Mouse (Mus musculus): Measurements from ENCODE around the gene Fiz1.

DNA sequence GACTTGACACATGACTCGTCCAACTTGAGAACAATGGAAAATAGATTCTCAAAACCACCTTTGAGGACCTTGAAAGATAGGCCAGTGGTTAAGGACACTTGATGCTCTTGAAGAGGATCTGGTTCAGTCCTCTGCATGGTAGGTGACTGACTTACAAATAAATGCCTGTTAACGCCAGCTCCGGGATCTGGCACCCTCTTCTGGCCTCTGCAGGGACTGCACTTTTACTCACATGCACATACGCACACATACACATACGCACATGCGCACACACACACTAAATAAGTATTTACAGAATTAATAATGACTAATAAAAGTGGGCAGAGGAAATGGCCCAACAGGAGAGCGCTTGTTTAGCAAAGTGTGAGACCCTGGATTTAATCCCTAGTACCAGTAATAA is 37.7 kb downstream of the Fiz1 start:
- TF ChIP-seq FLI1 (IDR thresholded peaks at IDR 0.05; ENCODE audit: low read length) (no peak), GATA1 (IDR thresholded peaks at IDR 0.05; ENCODE audit: borderline replicate concordance, low read length) (no peak)
